Mouse (Mus musculus) small intestine, adult 10 weeks (tissue): Measurements from ENCODE around the gene Sftpd. TPM values are rescaled to one million over a fixed set of nuclear protein-coding genes. Genes with fewer than 3 reads are reported as not detected.

Source experiments
- polyA plus RNA-seq: library from polyadenylated mRNA; stranded (reverse); fragments of 350-450 nt; fragmentation: Illumina TruSeq; extraction: RNeasy Lipid Tissue Mini Kit (QIAGEN cat#74804); gene quantifications from one replicate; pipeline ENCODE4 v1.2.3, GENCODE M21; 2014; ENCODE audit warnings: low replicate concordance

Sftpd gene
- not detected for polyA plus RNA-seq

DNA sequence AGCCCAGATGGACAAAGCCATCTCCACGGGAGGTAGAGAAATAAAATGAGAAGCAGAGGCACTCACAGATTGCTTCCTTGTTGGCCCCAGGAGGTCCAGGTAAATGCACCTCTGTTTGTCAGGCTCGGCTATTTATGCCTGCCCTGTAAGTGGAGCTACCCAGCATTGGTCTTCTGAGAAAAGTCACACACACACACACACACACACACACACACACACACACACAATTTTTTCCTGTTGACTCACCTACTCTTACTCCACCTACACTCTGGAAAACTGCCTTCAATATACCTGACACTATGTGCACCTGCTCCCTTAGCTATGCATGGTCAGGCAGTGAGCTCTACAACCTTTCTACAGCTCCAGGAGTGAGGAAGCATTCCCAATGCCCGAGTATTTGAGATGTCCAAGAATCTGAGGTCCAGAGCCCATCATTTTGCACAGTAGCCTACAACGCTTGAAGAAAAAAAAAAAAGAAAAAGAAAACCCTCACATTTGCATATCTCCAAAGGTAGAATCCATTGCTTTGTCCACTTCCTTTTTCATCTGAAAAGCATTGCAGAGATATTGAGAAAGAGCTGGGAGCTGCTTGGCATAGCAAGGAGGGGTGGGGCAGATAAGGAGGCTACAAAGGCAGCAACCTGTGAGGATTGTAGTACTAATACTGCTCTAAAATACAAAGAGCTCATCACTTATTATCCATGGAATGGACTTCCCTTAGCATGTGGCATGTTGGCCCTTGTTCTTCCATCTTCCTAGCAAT lies at the start of gene Sftpd:
Gene Sftpd, minus strand, starts transcription at position 91 of the 763 bp plus-strand sequence.

DNA sequence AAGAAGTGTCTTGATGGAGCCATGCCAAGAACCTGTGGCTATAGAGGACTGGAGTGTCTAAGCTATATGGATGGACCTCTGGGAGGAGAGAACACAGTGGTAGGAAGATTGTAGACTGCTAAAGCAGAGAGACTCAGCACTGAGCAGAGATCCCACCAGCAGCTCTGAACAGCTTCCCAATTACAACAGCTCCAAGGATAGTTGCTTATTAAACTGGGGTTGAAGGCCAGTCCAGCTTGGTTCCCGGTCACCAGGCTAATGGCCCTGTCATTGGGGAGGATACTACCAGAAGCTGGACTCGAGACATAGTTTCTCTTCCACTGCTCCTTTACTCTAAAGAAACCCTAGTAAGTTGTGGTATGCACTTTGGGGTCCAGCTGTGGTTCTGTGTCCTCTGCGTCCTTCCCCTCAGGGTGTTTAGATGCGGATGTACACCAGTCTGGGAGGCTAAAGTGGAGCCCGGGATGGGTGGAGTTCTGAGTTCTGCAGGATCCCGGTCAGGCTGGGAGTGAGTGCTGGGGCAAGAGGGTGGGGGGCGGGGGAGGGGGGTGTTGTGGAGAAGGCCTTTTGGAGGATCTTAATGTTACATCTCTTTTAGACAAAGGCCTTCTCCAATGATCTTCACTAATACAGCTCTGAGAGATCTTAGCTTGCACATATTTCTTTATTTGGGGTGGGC lies 33.6 kb downstream of the Sftpd start, which contains the start of gene Mbl1:
Gene Mbl1, plus strand, starts transcription at position 239 of the 679 bp plus-strand sequence.

DNA sequence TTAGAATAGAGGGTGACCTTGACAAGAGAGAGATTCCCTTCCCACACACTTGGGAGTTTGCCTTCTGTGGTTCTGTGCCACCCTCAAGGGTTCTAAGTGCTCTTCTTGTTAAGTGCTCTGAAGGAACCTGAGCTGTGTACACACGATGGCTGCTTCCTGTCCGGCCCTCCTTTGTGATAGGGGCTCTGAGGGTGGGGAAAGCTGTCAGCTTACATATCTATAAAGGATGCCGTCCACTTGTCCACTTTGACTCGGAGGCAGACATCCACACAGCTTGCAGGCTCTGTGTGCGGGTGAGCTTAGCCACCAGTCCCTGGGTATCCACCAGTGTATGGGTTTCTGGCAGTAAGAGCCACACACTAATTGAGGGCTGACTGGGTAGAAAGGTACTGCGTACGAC lies 53.4 kb downstream of the Sftpd start, which contains the start of gene Sftpa1:
Gene Sftpa1, plus strand, starts transcription at position 243 of the 400 bp plus-strand sequence.

Other genes with a start within 250 kb of the Sftpd start
- 9.9 TPM for gene Tspan14, start 218.3 kb downstream of the Sftpd start, polyA plus RNA-seq
- 636 TPM for gene Fam213a, start 171.4 kb downstream of the Sftpd start, polyA plus RNA-seq
- not detected for gene Dydc2, start 115.9 kb downstream of the Sftpd start, polyA plus RNA-seq
- not detected for gene Dydc1, start 112.2 kb downstream of the Sftpd start, polyA plus RNA-seq
- 0.37 TPM for gene Mat1a, start 80.1 kb downstream of the Sftpd start, polyA plus RNA-seq
- 0.37 TPM for gene Sftpa1, start 53.4 kb downstream of the Sftpd start, polyA plus RNA-seq
- not detected for gene Mbl1, start 33.7 kb downstream of the Sftpd start, polyA plus RNA-seq
- gene Gm2832, start 93.7 kb upstream of the Sftpd start, polyA plus RNA-seq: not detected
- gene Gm5798, start 163.5 kb upstream of the Sftpd start, polyA plus RNA-seq: not detected
- not detected for gene Gm7945, start 201.2 kb upstream of the Sftpd start, polyA plus RNA-seq
- gene Gm6482, start 223.1 kb upstream of the Sftpd start, polyA plus RNA-seq: not detected